Mouse (Mus musculus) CH12.LX (cell line): Measurements from ENCODE around the gene Cask.

ENCODE experiments used
- CTCF ChIP-seq, 2 experiments: IDR thresholded peaks in 1 of 2; conservative IDR thresholded peaks in 1 of 2; 2 replicates each; pipeline ENCODE4 v1.5.1; 2011 to 2012; ENCODE audit warnings: low read depth in 2 of 2, low read length in 2 of 2, improper control_type of control experiment in 1 of 2, inconsistent platforms in 1 of 2, mild to moderate bottlenecking in 1 of 2, moderate library complexity in 1 of 2
- E2F4 ChIP-seq: IDR thresholded peaks from 2 replicates; pipeline ENCODE4 v1.6.1; 2011; ENCODE audit warnings: low read depth, low read length, improper control_type of control experiment; ENCODE audit not compliant: insufficient replicate concordance
- ELF1 ChIP-seq: IDR thresholded peaks from 2 replicates; pipeline ENCODE4 v1.6.1; 2014; ENCODE audit warnings: low read depth, mild to moderate bottlenecking, inconsistent platforms, low read length, improper control_type of control experiment
- HCFC1 ChIP-seq: IDR thresholded peaks from 2 replicates; pipeline ENCODE4 v1.6.1; 2012; ENCODE audit warnings: low read depth, mild to moderate bottlenecking, inconsistent platforms, low read length, improper control_type of control experiment
- JUN ChIP-seq: IDR thresholded peaks from 2 replicates; pipeline ENCODE4 v1.6.1; 2011; ENCODE audit warnings: low read depth, mild to moderate bottlenecking, low read length, improper control_type of control experiment, moderate library complexity; ENCODE audit not compliant: insufficient read depth
- KAT2A ChIP-seq: IDR thresholded peaks from 2 replicates; pipeline ENCODE4 v1.6.1; 2012; ENCODE audit warnings: low read length, improper control_type of control experiment, inconsistent platforms; ENCODE audit not compliant: insufficient replicate concordance
- MAFK ChIP-seq: IDR thresholded peaks from 2 replicates; pipeline ENCODE4 v1.6.1; 2011; ENCODE audit warnings: low read length, improper control_type of control experiment; ENCODE audit not compliant: insufficient replicate concordance
- MAX ChIP-seq: IDR thresholded peaks from 2 replicates; pipeline ENCODE4 v1.6.1; 2011; ENCODE audit warnings: low read length, improper control_type of control experiment
- MXI1 ChIP-seq: IDR thresholded peaks from 2 replicates; pipeline ENCODE4 v1.6.1; 2011; ENCODE audit warnings: mild to moderate bottlenecking, low read depth, low read length, improper control_type of control experiment
- POLR2A ChIP-seq: IDR thresholded peaks from 2 replicates; pipeline ENCODE4 v1.6.1; 2011; ENCODE audit warnings: low read depth, mild to moderate bottlenecking, improper control_type of control experiment, low read length
- RAD21 ChIP-seq: IDR thresholded peaks from 2 replicates; pipeline ENCODE4 v1.6.1; 2011; ENCODE audit warnings: low read depth, mild to moderate bottlenecking, low read length, improper control_type of control experiment, moderate library complexity
- ZC3H11A ChIP-seq: IDR thresholded peaks from 2 replicates; pipeline ENCODE4 v1.6.1; 2012; ENCODE audit warnings: low read depth, mild to moderate bottlenecking, inconsistent platforms, low read length, improper control_type of control experiment
- ZNF384 ChIP-seq: IDR thresholded peaks from 2 replicates; pipeline ENCODE4 v1.6.1; 2012; ENCODE audit warnings: low read depth, low read length, improper control_type of control experiment, inconsistent platforms

GRCm38 (mm10) chrX:13765024-13765423 lies 86.1 kb downstream of the Cask start:
- TF ChIP-seq CTCF (conservative IDR thresholded peaks at IDR 0.05 in 1 of 2, IDR thresholded peaks at IDR 0.05 in 1 of 2; ENCODE audit: low read depth in 2 of 2, low read length in 2 of 2) (no peak), ELF1 (no peak), KAT2A (no peak), MAFK (no peak), JUN (no peak), E2F4 (no peak), HCFC1 (no peak), MAX (no peak), POLR2A (no peak), ZC3H11A (no peak), MXI1 (no peak), RAD21 (no peak), ZNF384 (no peak)
